Mouse (Mus musculus) urinary bladder, postnatal 36 days (tissue): ENCODE data around the gene Fyn.

Experiments used
- DNase-seq, 2 experiments: peaks; one replicate each; pipeline ENCODE4 v3.0.0; 2022; ENCODE audit warnings: low spot score in 2 of 2, mixed read lengths in 1 of 2

Fyn gene

DNA sequence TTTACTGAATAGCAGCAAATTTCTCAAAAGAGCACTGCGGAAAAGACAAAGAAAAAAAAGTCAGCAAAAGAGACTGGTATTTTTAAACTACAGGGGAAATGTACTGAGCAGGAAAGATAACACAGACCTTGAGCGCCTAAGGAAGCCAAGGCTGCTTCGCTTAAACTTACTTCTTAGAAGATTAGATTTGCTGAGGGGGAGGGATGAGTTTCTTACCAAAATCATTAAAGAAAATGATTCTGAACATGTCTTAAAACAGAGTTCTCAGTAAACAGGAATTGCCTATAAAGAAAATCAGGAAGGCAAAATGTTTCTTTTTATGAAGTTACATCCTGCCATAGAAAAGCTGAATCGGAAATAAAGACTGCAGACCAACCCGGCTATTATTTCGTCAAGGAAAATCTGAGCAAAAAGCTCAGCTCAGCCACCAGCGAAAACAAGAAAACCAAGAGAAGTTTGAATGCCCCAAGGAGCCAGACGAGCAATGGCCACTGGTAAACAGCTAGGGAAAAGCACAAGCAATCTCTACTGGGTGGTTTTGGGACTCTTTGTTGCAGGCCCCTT lies at the start of gene Fyn:
Gene Fyn (plus strand): TSS at position 284 of the 564 bp plus-strand sequence.
- no peak for DNase-seq

DNA sequence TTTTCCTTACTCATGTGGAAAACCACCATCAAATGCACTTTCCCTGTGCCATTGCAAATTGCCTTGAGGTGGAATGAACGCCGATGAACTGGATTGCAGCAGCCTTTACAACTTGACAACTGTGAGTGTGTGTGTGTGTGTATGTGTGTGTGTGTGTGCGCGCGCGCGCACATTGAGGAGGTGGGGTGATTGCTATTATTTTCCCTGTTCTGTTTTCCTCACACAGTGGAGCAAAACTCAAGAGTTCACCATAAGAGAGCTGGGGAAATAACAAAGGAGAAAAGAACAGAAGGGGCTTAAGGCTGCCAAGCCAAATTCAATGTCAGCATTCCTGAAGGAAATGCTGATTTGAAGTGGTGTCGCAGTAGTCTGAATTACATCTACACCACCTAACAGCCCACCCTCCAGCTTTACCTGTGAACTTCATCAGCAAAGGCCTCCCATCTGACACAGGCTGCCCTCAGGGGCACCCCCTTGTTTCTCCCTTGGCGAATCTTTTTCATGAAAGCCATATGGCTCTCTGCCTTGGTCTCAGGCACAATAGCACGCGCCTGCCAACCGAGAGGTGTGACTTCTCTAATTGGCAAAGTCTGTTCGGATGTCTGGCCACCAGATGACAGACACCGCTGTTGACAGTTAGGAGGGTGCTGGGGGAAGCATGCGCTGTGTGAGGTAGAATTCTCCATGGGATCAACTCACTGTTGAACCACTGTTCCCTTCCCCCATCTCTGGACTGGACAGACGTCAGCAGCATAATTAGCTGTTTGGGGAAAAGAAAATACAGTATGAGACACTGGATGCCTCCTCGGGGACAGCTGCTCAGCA lies 47.6 kb upstream of the Fyn start:
- DNase-seq, result no peak

DNA sequence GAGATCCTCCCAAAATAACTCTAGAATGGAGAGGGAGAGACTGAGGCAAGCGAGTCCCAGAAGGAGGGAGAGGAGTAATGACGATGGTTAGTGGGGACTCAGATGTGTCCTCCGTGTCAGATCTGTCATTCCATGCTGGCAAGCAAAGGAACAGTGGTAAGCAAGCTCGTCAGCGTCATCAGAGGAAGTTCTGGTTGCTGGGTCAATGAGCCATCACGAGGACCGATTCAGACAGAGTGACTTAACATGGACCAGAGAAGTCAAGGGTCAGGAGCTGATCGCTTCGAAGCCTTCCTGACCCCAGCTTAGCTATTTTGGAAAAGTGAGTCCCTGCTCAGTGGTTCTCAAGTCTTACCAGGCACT lies 47.1 kb upstream of the Fyn start:
- no peak for DNase-seq

DNA sequence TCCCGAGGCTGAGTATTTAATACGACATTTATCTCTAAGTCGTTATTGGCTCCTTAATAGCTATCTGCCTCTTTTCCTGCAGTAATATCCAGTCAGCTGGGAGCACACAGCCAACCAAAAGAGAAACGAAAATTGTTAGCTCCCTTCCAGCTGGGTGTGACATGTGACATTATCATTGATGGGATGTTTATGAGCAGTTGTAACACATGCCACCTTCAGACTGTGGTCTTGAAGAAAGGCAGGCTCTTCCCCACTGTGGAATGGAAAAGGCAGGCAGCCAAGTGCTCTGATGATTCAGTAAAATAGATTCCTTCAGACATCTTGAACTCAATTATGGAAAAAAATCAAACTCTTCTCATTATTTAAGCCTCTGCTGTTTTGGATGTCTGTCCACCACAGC lies 46.5 kb upstream of the Fyn start:
- DNase-seq, result no peak

DNA sequence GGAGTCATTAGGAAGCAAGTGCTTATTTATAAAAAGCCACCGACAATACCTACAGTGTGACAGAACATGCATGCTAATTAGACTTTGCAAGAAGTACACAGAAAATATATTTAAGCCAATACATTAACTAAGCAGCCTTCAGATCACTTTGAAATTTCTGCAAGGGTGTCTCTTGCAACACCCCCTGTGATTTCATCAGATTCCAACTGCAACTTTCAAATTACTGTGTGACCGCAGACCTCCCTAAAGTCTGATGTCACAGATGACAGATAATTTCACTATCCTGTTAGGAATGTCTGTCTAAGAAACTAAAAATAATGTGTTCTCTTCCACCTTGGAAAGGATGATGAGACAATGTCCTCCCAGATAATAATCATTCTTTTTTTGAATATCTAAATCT lies 44.4 kb upstream of the Fyn start:
- DNase-seq, result no peak

DNA sequence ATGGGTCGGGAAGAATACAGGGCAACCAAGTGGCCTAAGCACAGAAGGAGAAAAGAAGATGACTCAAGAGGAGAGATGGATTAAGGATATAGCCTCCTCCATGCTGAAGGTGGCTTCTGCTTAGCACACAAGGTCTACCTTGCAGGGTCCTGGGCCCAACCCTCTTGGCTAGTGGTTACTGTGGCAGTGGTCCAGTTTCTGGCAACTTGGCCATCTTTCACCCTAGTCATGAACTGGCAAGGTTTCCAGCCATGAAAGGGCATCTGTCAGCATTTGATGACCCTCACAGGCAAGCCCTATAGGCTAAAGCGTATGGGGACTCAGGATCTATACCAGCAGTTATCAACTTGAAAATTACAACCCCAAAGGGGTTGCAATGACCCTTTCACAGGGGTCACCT lies 40.0 kb upstream of the Fyn start:
- no peak for DNase-seq

DNA sequence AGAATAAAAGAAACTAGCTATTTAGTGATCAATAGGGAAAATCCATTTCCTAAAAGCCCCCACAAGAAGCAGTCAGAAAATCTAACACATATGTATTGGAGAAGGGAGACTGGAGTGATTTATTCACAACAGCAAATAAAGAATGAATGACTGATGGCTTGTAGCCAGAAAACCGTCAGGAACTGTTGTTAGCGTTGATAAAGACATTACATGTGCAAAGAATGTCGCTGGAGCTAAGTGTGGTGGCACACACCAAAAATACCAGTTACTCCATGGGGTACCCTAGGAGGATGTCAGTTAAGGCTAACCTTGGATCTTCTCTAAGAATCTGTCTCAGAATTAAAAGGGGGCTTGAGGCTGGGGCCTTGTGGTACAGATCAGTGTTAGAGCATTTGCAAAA lies 34.3 kb upstream of the Fyn start:
- DNase-seq, result no peak

DNA sequence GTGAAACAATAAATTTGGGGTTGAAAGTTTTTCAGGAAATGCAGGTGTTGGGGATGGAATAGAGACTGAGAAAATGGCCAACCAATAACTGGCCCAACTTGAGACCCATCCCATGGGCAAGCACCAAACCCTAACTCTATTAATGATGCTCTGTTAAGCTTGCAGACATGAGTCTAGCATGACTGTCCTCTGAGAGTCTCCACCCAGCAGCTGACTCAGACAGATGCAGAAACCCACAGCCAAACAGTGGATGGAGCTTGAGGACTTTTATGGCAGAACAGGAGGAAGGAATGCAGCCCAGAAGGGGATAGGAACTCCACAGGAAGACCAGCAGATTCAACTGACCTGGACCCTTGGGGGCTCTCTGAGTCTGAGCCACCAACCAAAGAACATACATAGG lies 32.8 kb upstream of the Fyn start:
- no peak for DNase-seq

DNA sequence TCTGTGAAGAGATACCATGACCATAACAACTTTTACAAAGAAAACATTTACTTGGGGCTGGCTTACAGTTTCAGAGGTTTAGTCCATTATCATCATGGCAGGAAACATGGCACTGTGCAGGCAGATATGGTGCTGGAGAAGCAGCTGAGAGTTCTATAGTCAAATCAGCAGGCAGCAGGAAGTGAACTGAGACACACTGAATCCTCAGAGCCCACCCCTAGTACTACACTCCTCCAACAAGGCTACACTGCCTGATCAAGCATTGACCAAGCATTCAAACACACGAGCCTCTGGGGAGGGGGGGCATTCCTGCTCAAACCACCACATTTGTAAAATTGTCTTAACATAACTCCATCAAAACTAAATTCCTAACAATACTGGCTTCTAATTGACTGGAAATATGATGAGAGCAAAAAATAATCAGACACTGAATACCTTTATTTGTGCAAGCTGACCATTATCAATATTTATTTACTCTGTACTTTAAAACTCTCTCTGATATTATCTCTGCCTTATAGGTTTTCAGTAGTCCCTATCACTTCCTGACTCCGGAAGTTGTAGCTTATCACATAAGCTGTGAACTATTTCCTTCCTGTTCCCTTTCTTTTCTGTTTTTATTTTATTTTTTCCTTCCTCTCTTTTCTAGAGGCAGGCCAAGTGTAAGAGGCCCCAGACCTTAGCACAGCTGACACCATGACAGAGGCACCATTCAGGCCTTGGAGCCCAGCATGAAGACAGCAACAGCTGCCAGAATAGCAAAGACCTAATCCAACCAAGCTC lies 29.3 kb upstream of the Fyn start:
- DNase-seq, result no peak

DNA sequence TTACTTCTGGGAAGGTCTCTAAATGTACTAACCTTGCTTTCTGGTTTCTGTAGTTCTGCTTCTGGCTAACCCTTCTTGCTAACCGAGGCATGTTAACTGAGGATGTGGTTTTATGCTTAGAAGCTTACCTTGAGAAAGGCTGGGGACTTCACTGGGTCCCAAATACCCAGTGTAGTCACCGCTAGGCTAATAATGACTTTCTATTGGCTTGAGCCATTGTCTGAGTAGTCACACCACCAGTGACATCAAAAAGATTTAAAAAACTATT lies 28.8 kb upstream of the Fyn start:
- DNase-seq, result no peak

DNA sequence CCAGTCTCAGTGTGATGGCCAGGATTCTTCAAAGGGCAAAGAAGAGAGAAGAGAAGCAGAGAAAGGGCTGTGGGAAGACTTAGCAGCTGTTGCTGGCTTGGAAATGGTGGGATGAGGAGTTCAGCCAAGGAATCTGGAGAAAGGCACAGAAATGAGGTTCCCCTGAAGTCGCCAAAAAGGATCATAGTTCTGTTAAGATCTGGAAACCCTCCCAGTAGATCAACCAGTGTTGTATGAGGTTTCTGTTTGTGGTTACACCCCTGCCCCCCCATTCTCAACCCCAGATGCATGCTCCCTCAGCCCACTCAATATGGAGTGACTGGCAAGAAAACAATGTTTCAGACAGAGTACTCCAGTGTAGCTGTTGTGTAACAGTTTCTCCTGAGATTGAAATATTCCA lies 25.1 kb upstream of the Fyn start:
- no peak for DNase-seq

DNA sequence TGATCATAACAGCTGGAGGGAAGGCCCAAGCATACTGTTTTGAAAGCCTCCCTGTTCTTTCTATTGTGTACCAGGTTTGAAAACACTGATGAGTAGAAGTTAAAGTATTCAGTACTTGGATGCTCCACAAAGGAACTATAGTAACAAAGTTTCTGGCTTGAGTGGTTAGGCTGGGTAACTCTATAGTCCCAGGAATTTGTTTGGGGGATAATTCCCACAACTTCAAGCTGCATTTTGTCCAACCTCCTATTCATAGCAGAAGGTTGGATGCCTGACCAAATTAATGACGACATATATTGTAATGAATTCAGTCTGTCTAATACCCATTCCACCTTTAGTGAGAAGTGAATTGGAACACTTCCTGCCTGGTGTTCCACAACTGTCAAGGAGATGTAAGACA lies 22.7 kb upstream of the Fyn start:
- DNase-seq, result no peak

DNA sequence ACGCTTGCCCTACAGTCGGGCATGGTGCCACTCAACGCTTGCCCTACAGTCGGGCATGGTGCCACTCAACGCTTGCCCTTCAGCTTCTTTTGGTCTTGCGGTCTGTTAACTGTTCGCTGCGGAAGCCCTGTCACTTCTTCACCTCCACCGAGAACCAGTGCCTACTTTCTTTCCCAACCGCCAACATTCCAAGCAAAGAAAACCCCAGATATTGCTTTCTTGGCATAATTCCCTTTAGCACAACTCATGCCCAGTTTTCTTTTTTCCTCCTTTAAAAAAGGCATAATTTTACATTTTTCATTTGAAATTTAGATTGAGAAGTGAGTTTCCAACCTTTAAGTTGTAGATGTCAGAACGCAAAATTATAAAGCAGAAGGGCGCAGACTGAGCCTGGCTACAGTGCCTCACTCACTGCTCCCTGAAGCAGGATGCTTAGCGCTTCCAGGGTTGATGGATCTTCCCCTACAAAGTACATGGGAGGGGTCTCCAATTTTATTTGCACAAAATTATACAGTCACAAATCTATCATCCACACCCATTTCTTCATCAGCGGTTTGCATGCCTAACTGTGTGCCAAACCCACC lies 18.8 kb upstream of the Fyn start:
- DNase-seq, result no peak

DNA sequence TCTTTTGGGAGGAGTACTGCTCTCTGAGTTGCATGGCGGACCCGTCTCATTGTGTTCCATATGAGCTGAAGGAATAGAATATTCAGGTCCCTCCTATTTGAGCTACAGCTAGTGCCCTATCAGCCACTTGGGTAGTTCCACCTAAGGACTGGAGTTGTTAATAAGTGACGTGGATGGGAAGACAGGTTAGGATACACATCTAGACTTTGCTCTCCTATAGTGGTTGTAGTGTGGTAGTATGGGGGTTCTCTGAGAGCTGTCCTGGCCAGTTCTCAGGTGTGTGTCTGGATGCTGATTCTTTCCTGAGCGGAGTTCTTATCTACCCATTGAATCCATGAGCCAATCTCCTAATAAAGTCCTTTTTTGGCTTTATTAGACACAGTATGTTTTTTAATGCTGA lies 4.5 kb upstream of the Fyn start:
- DNase-seq, result no peak

DNA sequence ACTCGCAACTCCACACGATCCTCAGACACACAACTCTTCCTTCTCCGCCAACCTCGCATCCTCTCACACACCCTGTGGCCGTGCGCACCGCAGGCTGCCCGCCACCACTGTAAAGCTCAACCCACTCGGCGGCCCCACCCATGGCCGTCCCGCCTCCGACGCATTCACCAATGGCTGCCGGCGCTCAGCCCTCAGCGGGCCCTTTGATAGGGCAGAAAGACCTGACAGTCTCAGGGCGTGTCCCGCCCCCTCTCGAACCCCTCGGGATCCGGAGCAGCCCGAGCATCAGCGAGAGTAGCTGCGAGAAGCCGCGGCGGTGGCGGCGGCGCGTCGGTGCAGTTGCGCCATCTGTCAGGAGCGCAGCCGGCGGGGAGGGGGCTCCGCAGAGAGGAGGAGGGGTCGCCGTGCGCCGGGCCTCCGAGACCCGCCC lies 862 bp downstream of the Fyn start:
- DNase-seq, result peak; percentile 85 to 91

DNA sequence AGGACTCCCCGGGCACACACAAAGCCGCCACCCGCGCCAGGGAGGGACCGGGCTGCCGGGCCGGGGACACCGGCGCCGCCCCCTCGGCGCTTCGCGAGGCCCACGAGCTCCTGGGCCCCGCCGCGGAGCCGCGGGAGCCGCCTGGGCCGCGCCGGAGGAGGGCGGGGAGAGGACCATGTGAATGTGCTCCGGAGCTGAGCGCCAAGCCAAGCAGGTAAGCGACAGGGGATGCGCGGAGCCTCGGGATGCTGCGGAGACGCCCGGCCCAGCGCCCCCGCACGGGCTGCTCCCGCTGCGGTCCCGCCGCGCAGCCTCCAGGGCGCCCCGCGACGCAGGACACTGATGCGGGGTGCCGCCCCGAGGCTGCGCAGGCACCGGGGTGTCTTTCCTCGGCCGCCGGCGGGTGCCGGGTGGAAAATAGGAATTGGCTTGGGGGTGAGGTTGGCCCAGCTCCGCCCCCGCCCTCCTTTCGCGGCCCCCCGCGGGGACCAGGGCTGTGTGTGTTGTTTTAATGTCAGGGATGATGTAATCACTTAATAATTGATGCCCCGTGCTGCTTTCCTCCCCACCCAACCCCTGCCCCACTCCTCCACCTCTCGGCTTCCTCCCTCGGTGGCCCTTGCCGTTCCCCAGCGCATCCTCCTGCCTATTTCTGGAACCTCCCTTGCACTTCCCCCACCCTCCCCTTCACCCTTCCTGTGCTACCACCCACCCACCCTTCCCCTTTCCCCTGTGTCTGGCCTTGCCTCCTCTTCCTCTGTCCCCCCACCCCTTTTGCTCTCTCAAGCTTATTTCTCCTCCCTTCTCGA lies 1.5 kb downstream of the Fyn start:
- peak in 1 of 2 experiments; percentile 27 for DNase-seq

DNA sequence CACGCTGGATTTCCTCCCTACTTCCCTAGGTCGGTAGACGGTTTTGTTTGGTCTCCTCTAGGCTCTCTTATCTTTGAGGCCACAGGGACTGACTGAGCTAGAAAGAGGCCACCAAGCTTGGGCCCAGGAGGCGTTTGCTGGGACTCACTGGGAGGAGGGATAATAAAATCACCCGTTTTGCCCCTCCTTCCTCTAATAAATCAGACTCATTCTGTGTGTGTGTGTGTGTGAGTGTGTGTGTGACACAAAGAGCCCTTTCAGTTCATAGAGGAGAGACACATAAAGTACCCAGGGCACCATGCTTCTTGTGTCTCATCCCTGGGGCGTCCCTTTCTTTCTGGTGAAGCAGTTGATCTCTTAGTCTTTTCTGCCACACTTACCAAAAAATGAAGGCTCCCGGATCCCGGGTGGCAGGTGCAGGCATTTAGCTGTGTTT lies 2.1 kb downstream of the Fyn start:
- no peak for DNase-seq

DNA sequence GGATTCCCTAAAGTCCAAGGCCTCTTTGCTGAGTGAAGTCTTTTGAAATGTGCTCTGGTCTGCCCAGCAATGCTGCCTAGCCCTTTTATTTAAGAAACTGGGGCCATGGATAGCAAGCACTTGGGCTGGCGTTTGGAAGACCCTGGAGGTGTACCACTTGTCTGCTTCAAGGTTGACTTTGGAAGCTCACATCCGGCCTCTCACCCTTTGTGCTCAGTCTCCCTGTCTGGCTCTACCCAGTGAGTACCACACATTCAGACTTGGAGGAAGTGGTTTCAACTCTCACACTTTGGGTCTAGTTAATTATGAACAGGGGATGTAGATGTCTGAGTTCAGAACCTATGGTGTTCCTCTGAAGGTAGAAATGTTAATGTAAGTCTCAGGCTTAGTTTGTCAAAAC lies 2.8 kb downstream of the Fyn start:
- no peak for DNase-seq

DNA sequence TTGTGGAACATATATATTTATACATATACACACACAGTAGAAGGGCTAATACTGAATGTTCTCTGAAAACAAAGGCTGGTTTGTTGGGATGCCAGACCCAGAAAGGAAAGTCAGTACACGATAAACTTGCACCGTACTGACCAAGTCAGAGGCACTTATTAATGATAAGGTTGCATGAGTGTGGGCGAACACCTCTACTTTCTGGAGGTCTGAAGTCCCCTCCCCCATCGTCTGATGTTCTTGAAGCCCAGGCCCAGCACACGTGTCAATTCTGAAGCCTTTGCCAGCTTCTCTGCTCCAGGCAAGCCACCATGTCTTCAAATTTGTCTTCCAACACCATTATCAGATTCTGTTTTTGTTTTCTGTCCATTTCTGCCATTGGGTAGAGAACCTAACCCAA lies 3.3 kb downstream of the Fyn start:
- DNase-seq, result no peak

DNA sequence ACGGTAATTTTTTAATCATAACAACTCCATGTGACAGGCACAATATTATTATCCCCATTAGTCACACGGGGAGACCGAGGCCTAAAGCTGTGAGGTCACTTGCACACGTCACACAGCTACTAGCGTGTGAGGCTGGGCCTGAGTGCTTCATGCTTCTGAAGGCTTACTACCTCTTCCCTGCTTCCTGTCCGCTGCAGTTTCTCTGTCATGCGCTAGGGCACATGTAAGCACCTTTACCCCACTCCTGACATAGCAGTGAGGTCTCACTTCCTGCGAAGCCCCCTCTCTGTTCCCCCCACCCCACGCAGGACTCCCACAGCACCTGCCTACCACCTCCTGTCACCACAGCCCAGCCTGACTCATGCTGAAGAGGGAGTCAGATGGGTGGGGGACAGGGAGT lies 8.0 kb downstream of the Fyn start:
- no peak for DNase-seq

DNA sequence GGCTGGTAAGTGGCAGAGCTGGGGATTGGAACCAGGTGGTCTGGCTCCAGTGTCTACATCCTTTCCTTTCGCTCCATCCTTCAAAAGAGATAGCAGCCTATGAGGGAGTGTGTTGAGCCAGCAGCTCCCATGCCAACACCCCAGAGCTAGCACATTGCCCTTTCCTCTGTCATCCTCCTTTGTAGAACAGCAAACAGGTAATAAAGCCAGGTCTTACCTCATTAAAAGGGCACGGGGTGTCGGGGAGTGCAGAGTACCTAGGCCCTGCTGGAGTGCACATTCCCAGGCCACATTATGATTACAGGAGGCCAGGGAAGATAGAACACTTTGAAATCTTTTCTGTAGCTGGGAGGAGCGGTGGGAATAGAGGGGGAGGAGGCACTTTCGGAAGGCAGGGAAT lies 8.6 kb downstream of the Fyn start:
- DNase-seq, result no peak

DNA sequence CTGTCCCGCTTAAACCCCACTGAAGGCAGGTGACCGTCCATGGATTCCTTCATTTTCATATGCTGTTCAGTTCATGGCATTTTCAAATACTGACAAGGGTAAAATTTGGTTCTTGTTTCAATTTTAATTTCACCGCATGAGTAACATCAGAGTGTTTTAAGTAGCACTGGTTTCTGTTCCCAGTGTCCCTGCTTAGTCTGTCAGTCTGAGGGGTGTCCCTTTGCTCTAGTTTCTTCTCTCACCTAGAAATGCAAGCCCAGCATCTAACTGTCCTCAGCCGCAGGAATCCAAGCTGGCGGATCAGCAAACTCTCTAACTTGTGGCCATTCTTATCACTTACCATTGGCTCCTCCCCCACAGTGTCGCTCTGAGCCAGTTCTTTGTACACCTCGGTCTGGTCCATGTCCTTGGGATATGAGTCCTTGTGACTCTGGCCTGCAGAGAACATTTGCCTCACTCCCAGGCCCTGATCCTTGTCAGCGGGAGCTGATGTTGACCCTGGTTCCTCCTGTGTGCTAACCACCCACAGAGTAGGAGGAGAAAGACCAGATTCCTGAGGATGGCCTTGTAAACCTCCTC lies 9.5 kb downstream of the Fyn start:
- DNase-seq, result no peak
